Mouse (Mus musculus): ENCODE measurements around the gene Ppil6. TPM values are rescaled to one million over a fixed set of nuclear protein-coding genes. Genes with fewer than 3 reads are reported as not detected.

Ppil6 gene
- polyA plus RNA-seq, 1 experiment: 3.8 TPM

- no peak for TF ChIP-seq EP300 (IDR thresholded peaks at IDR 0.05; ENCODE audit: insufficient read depth, low read depth, low read length)
- no peak for TF ChIP-seq CTCF (IDR thresholded peaks at IDR 0.05; ENCODE audit: low read depth, low read length)
- no peak for TF ChIP-seq POLR2A (IDR thresholded peaks at IDR 0.05; ENCODE audit: insufficient read depth, low read length)
- no peaks in the 10 kb centered on the region for H3K4me1 ChIP-seq (ENCODE audit: control insufficient read depth, insufficient read depth, low read length)
- no peaks in the 10 kb centered on the region for H3K9me3 ChIP-seq (replicated peaks; ENCODE audit: control insufficient read depth, insufficient read depth, low read length, poor library complexity, severe bottlenecking)
- no peaks in the 10 kb centered on the region for H3K36me3 ChIP-seq (ENCODE audit: control insufficient read depth, insufficient read depth, low read length, poor library complexity, severe bottlenecking)
- H3K4me3 ChIP-seq (ENCODE audit: low read depth, low read length): no peak overlapping the region
- H3K9ac ChIP-seq (ENCODE audit: low read depth, poor library complexity, severe bottlenecking): no peak overlapping the region
- no peak overlapping the region for H3K27ac ChIP-seq (ENCODE audit: insufficient read depth, low read length)
- H3K27me3 ChIP-seq (ENCODE audit: control insufficient read depth, insufficient read depth, low read length, poor library complexity, severe bottlenecking): no peaks in the 10 kb centered on the region
Measured at GRCm38 (mm10) chr10:41482446-41482845, 7.8 kb upstream of the Ppil6 start.

GRCm38 (mm10) chr10:41485778-41486177 lies 4.5 kb upstream of the Ppil6 start:
- H3K27me3 ChIP-seq (ENCODE audit: control insufficient read depth, insufficient read depth, low read length, poor library complexity, severe bottlenecking): no peaks in the 10 kb centered on the region
- no peaks in the 10 kb centered on the region for H3K9me3 ChIP-seq (replicated peaks; ENCODE audit: control insufficient read depth, insufficient read depth, low read length, poor library complexity, severe bottlenecking)
- no peaks in the 10 kb centered on the region for H3K36me3 ChIP-seq (ENCODE audit: control insufficient read depth, insufficient read depth, low read length, poor library complexity, severe bottlenecking)
- H3K9ac ChIP-seq (ENCODE audit: low read depth, poor library complexity, severe bottlenecking): no peak overlapping the region
- no peak overlapping the region for H3K27ac ChIP-seq (ENCODE audit: insufficient read depth, low read length)
- H3K4me1 ChIP-seq (ENCODE audit: control insufficient read depth, insufficient read depth, low read length): no peaks in the 10 kb centered on the region
- TF ChIP-seq POLR2A (IDR thresholded peaks at IDR 0.05; ENCODE audit: insufficient read depth, low read length) (no peak), CTCF (IDR thresholded peaks at IDR 0.05; ENCODE audit: low read depth, low read length) (no peak), EP300 (IDR thresholded peaks at IDR 0.05; ENCODE audit: insufficient read depth, low read depth, low read length) (no peak)
- no peak overlapping the region for H3K4me3 ChIP-seq (ENCODE audit: low read depth, low read length)

- H3K9ac ChIP-seq (ENCODE audit: low read depth, poor library complexity, severe bottlenecking): no peak overlapping the region
- no peaks in the 10 kb centered on the region for H3K36me3 ChIP-seq (ENCODE audit: control insufficient read depth, insufficient read depth, low read length, poor library complexity, severe bottlenecking)
- H3K4me1 ChIP-seq (ENCODE audit: control insufficient read depth, insufficient read depth, low read length): no peaks in the 10 kb centered on the region
- no peak overlapping the region for H3K27ac ChIP-seq (ENCODE audit: insufficient read depth, low read length)
- TF ChIP-seq EP300 (IDR thresholded peaks at IDR 0.05; ENCODE audit: insufficient read depth, low read depth, low read length) (no peak), CTCF (IDR thresholded peaks at IDR 0.05; ENCODE audit: low read depth, low read length) (no peak), POLR2A (IDR thresholded peaks at IDR 0.05; ENCODE audit: insufficient read depth, low read length) (no peak)
- no peak overlapping the region for H3K4me3 ChIP-seq (ENCODE audit: low read depth, low read length)
- H3K27me3 ChIP-seq (ENCODE audit: control insufficient read depth, insufficient read depth, low read length, poor library complexity, severe bottlenecking): no peaks in the 10 kb centered on the region
- no peaks in the 10 kb centered on the region for H3K9me3 ChIP-seq (replicated peaks; ENCODE audit: control insufficient read depth, insufficient read depth, low read length, poor library complexity, severe bottlenecking)
Measured at GRCm38 (mm10) chr10:41486506-41487170, 3.6 kb upstream of the Ppil6 start.

GRCm38 (mm10) chr10:41488877-41489276 lies 1.4 kb upstream of the Ppil6 start:
- Histone ChIP-seq H3K36me3 (ENCODE audit: control insufficient read depth, insufficient read depth, low read length, poor library complexity, severe bottlenecking) (no peaks in the 10 kb centered on the region), H3K4me1 (ENCODE audit: control insufficient read depth, insufficient read depth, low read length) (no peaks in the 10 kb centered on the region), H3K27me3 (ENCODE audit: control insufficient read depth, insufficient read depth, low read length, poor library complexity, severe bottlenecking) (no peaks in the 10 kb centered on the region), H3K27ac (ENCODE audit: insufficient read depth, low read length) (no peak overlapping the region), H3K9ac (ENCODE audit: low read depth, poor library complexity, severe bottlenecking) (peak overlapping the region; percentile 80; the same call in 1 of the 2 replicates), H3K4me3 (ENCODE audit: low read depth, low read length) (peak overlapping the region; percentile 80; the same call in 1 of the 2 replicates), H3K9me3 (replicated peaks; ENCODE audit: control insufficient read depth, insufficient read depth, low read length, poor library complexity, severe bottlenecking) (no peaks in the 10 kb centered on the region)
- no peak for TF ChIP-seq POLR2A (IDR thresholded peaks at IDR 0.05; ENCODE audit: insufficient read depth, low read length)
- TF ChIP-seq EP300 (IDR thresholded peaks at IDR 0.05; ENCODE audit: insufficient read depth, low read depth, low read length): no peak
- no peak for TF ChIP-seq CTCF (IDR thresholded peaks at IDR 0.05; ENCODE audit: low read depth, low read length)

- Histone ChIP-seq H3K9ac (ENCODE audit: low read depth, poor library complexity, severe bottlenecking) (peak overlapping the region; percentile 80), H3K4me1 (ENCODE audit: control insufficient read depth, insufficient read depth, low read length) (no peaks in the 10 kb centered on the region), H3K27ac (ENCODE audit: insufficient read depth, low read length) (no peak overlapping the region), H3K36me3 (ENCODE audit: control insufficient read depth, insufficient read depth, low read length, poor library complexity, severe bottlenecking) (no peaks in the 10 kb centered on the region), H3K9me3 (replicated peaks; ENCODE audit: control insufficient read depth, insufficient read depth, low read length, poor library complexity, severe bottlenecking) (no peaks in the 10 kb centered on the region), H3K4me3 (ENCODE audit: low read depth, low read length) (peak overlapping the region; percentile 80), H3K27me3 (ENCODE audit: control insufficient read depth, insufficient read depth, low read length, poor library complexity, severe bottlenecking) (no peaks in the 10 kb centered on the region)
- TF ChIP-seq CTCF (IDR thresholded peaks at IDR 0.05; ENCODE audit: low read depth, low read length): no peak
- TF ChIP-seq POLR2A (IDR thresholded peaks at IDR 0.05; ENCODE audit: insufficient read depth, low read length): no peak
- no peak for TF ChIP-seq EP300 (IDR thresholded peaks at IDR 0.05; ENCODE audit: insufficient read depth, low read depth, low read length)
Measured at GRCm38 (mm10) chr10:41489294-41489693, 945 bp upstream of the Ppil6 start.

- no peaks in the 10 kb centered on the region for H3K27me3 ChIP-seq (ENCODE audit: control insufficient read depth, insufficient read depth, low read length, poor library complexity, severe bottlenecking)
- H3K4me3 ChIP-seq (ENCODE audit: low read depth, low read length): peak overlapping the region; percentile 81
- TF ChIP-seq EP300 (IDR thresholded peaks at IDR 0.05; ENCODE audit: insufficient read depth, low read depth, low read length): no peak
- TF ChIP-seq POLR2A (IDR thresholded peaks at IDR 0.05; ENCODE audit: insufficient read depth, low read length): no peak
- no peak for TF ChIP-seq CTCF (IDR thresholded peaks at IDR 0.05; ENCODE audit: low read depth, low read length)
- peak overlapping the region; percentile 80 for H3K9ac ChIP-seq (ENCODE audit: low read depth, poor library complexity, severe bottlenecking)
- no peaks in the 10 kb centered on the region for H3K36me3 ChIP-seq (ENCODE audit: control insufficient read depth, insufficient read depth, low read length, poor library complexity, severe bottlenecking)
- H3K27ac ChIP-seq (ENCODE audit: insufficient read depth, low read length): no peak overlapping the region
- H3K4me1 ChIP-seq (ENCODE audit: control insufficient read depth, insufficient read depth, low read length): no peaks in the 10 kb centered on the region
- no peaks in the 10 kb centered on the region for H3K9me3 ChIP-seq (replicated peaks; ENCODE audit: control insufficient read depth, insufficient read depth, low read length, poor library complexity, severe bottlenecking)
Measured at GRCm38 (mm10) chr10:41490518-41490873, 257 bp downstream of the Ppil6 start.
